Mouse (Mus musculus) ES-E14 (cell line): ENCODE results near the gene Calcr. TPM values are rescaled to one million over a fixed set of nuclear protein-coding genes. Genes with fewer than 3 reads are reported as not detected.
"Not testable (repeated sequence)": the region's sequence is repeated elsewhere in the genome, so short reads cannot be mapped to it uniquely, and the experiment has no call there.

Source experiments
- DNase-seq: peaks from one replicate; pipeline ENCODE4 v3.0.0-alpha.2; 2013; ENCODE audit warnings: low read depth, low spot score
- H3K27ac ChIP-seq: 2 replicates; pipeline ENCODE4 v1.5.1; 2012; ENCODE audit warnings: low read depth, mild to moderate bottlenecking, low read length, moderate library complexity, mixed read lengths; ENCODE audit not compliant: poor library complexity, insufficient read depth, severe bottlenecking
- H3K36me3 ChIP-seq: 2 replicates; pipeline ENCODE4 v1.6.1; 2012; ENCODE audit warnings: mild to moderate bottlenecking, low read length, moderate library complexity, mixed read lengths; ENCODE audit not compliant: control insufficient read depth, poor library complexity, insufficient read depth, severe bottlenecking
- H3K4me1 ChIP-seq, 2 experiments: fragments of 150-350 bp in 1 of 2; sonication (generic) in 1 of 2; 2 replicates each; pipeline ENCODE4 v1.6.1; 2012; ENCODE audit warnings: low read length in 2 of 2, mild to moderate bottlenecking in 1 of 2, mixed read lengths in 1 of 2; ENCODE audit not compliant: control insufficient read depth in 2 of 2, insufficient read depth in 2 of 2, poor library complexity in 1 of 2
- H3K4me3 ChIP-seq, 2 experiments: fragments of 150-350 bp in 1 of 2; sonication (generic) in 1 of 2; 2 replicates each; pipeline ENCODE4 v1.5.1; 2012; ENCODE audit warnings: low read length in 2 of 2, low read depth in 1 of 2, mild to moderate bottlenecking in 1 of 2, mixed read lengths in 1 of 2; ENCODE audit not compliant: insufficient read depth in 1 of 2, poor library complexity in 1 of 2, severe bottlenecking in 1 of 2
- H3K9ac ChIP-seq: 2 replicates; pipeline ENCODE4 v1.6.1; 2012; ENCODE audit warnings: low read depth, mild to moderate bottlenecking, low read length, mixed read lengths; ENCODE audit not compliant: poor library complexity, insufficient read depth, severe bottlenecking
- H3K9me3 ChIP-seq: fragments of 150-350 bp; sonication (generic); 2 replicates; pipeline ENCODE4 v1.6.1; 2012; ENCODE audit warnings: low read depth, mild to moderate bottlenecking, low read length; ENCODE audit not compliant: control insufficient read depth, insufficient read depth
- CHD2 ChIP-seq: IDR thresholded peaks from 2 replicates; pipeline ENCODE4 v1.6.1; 2014; ENCODE audit warnings: mild to moderate bottlenecking, low read depth, low read length, inconsistent platforms
- HCFC1 ChIP-seq: IDR thresholded peaks from 2 replicates; pipeline ENCODE4 v1.6.1; 2012; ENCODE audit warnings: low read length, inconsistent platforms, borderline replicate concordance; ENCODE audit not compliant: insufficient read depth
- MAFK ChIP-seq: IDR thresholded peaks from 2 replicates; pipeline ENCODE4 v1.6.1; 2014; ENCODE audit warnings: mild to moderate bottlenecking, low read depth, low read length, inconsistent platforms; ENCODE audit not compliant: insufficient read depth
- ZC3H11A ChIP-seq: IDR thresholded peaks from 2 replicates; pipeline ENCODE4 v1.6.1; 2012; ENCODE audit warnings: low read depth, mild to moderate bottlenecking, inconsistent platforms, low read length, borderline replicate concordance
- ZNF384 ChIP-seq: IDR thresholded peaks from 2 replicates; pipeline ENCODE4 v1.6.1; 2012; ENCODE audit warnings: low read depth, low read length, inconsistent platforms
- in situ Hi-C, 2 experiments: fragments of 600-800 bp; cut with MboI; formaldehyde crosslinking; loops; one replicate each; pipeline ENCODE4 v1.15.1; 2025; ENCODE audit warnings: low sequenced_read_pairs in 2 of 2, inconsistent platforms in 1 of 2; ENCODE audit not compliant: unreplicated experiment in 2 of 2
- total RNA-seq: library from RNA; depleted of rRNA; stranded (reverse); fragments of 300-350 nt; gene quantifications from 2 replicates; pipeline ENCODE4 v1.2.3, GENCODE M21; 2012

Gene Calcr
- total RNA-seq, 1 experiment, result 0.85 TPM

GRCm38 (mm10) chr6:3688087-3688642 is 76.3 kb downstream of the Calcr start:
- Histone ChIP-seq H3K9ac (no peak overlapping the region), H3K36me3 (no peaks in the 10 kb centered on the region), H3K27ac (no peak overlapping the region), H3K9me3 (0 out of 2 replicates have a peak, but pooled peaks cover 2% of the 10 kb centered on the region), H3K4me3 (no peak overlapping the region), H3K4me1 (no peaks in the 10 kb centered on the region)
- no peak for DNase-seq
- in situ Hi-C loops, result no loop called here
- TF ChIP-seq ZNF384 (no peak), HCFC1 (no peak), CHD2 (no peak), ZC3H11A (no peak), MAFK (no peak)

GRCm38 (mm10) chr6:3678286-3678685 is 86.2 kb downstream of the Calcr start:
- H3K9me3 ChIP-seq, H3K9ac ChIP-seq, H3K36me3 ChIP-seq, H3K4me3 ChIP-seq, H3K4me1 ChIP-seq, in situ Hi-C loops: not testable (repeated sequence)
- H3K27ac ChIP-seq, result peak overlapping the region; percentile 85; the same call in 1 of the 2 replicates
- peak; percentile 6 for DNase-seq

- in situ Hi-C loops, result no loop called here
- H3K36me3 ChIP-seq, result no peaks in the 10 kb centered on the region; the same call in 1 of the 2 replicates
- H3K27ac ChIP-seq, result peak overlapping the region; percentile 85; the same call in 1 of the 2 replicates
- no peak overlapping the region for H3K9ac ChIP-seq
- peaks cover 2% of the 10 kb centered on the region; the same call in 1 of the 2 replicates for H3K9me3 ChIP-seq
- peak; percentile 51 for DNase-seq
- TF ChIP-seq MAFK, result no peak
- no peak for TF ChIP-seq ZC3H11A
- no peak for TF ChIP-seq HCFC1
- TF ChIP-seq ZNF384, result no peak
- TF ChIP-seq CHD2, result no peak
- no peak overlapping the region for H3K4me3 ChIP-seq
- no peaks in the 10 kb centered on the region for H3K4me1 ChIP-seq
Observed at GRCm38 (mm10) chr6:3677806-3678205, 86.7 kb downstream of the Calcr start.

- H3K9me3 ChIP-seq, in situ Hi-C loops, H3K4me1 ChIP-seq, H3K27ac ChIP-seq, H3K4me3 ChIP-seq, DNase-seq, H3K36me3 ChIP-seq, H3K9ac ChIP-seq: not testable (repeated sequence)
Observed at GRCm38 (mm10) chr6:3671941-3672340, 92.6 kb downstream of the Calcr start.

GRCm38 (mm10) chr6:3664147-3664716 is 100.3 kb downstream of the Calcr start:
- in situ Hi-C loops, result no loop called here
- TF ChIP-seq HCFC1, result no peak
- TF ChIP-seq MAFK, result no peak
- TF ChIP-seq ZNF384, result no peak
- TF ChIP-seq ZC3H11A, result no peak
- TF ChIP-seq CHD2, result no peak
- Histone ChIP-seq H3K4me3 (no peak overlapping the region), H3K9ac (no peak overlapping the region), H3K36me3 (no peaks in the 10 kb centered on the region), H3K4me1 (no peaks in the 10 kb centered on the region), H3K9me3 (no peaks in the 10 kb centered on the region), H3K27ac (no peak overlapping the region)
- DNase-seq, result no peak
